Mouse (Mus musculus): ENCODE measurements at regions not wholly inside any gene's neighbourhood (a gene's known extent, or its start where the extent isn't known, plus 50 kb on each side); places are given as distances from the start of the nearest gene placed in this dataset.
A peak's percentile ranks its signal among the peaks of the same experiment; 100 is the strongest.

DNA sequence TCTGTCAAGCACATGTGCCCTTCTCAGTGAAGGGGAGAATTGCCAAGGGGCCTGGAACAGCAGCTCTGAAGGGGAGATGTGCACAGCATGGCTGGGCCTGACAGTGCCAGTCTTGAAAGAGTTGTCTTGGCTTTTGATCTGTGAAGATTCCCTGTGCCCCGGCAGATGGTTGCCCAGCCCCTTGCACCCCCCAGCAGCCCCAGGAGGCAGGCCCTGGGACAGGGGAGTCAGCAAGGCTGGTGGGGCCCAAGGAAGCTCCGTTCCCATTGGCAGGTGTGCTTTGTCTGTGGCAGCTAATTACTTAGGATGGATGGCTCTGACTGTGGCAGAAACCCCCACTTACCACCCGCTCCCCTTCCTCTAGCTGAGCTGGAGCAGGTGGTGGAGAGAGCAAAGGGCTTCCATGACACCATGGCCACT is 58.6 kb downstream of the Tspan17 start:
- Histone ChIP-seq H3K4me2 (replicated peaks) (no peak overlapping the region), H3K27me3 (replicated peaks) (0 out of 2 replicates have a peak, but pooled peaks cover 5% of the 10 kb centered on the region), H3K27ac (no peak overlapping the region), H3K9me3 (no peaks in the 10 kb centered on the region), H3K4me3 (no peak overlapping the region), H3K4me1 (peaks cover 5% of the 10 kb centered on the region; the same call in 1 of the 2 replicates), H3K9ac (no peak overlapping the region), H3K36me3 (no peaks in the 10 kb centered on the region)
- peak; percentile 44; the same call in 1 of the 2 replicates for ATAC-seq (ENCODE audit: low FRiP score, low read depth)
- WGBS: 33% methylated on average over 3 of the region's 3 CpGs

DNA sequence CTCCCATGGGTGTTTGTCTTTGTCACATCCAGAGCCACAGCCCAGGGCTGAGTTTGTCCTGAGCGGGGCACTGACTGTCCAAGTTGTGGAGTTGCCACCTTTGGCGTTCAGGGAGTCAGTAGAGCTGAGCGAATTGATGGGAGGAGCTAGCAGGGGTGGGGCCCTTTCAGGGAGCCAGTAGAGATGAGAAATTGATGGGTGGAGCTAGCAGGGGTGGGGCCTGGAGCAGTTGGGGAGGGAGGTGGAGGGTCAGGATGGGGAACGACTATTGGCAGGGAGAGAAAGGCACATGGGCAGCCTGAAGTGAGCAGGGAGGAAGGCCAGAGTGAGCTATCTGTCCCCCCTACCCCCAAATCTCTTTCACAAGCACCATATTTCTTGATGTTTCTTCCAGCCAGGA is 62.0 kb downstream of the Tspan17 start:
- H3K9me3 ChIP-seq: no peaks in the 10 kb centered on the region
- H3K27me3 ChIP-seq (replicated peaks): 0 out of 2 replicates have a peak, but pooled peaks cover 5% of the 10 kb centered on the region
- H3K27ac ChIP-seq: no peak overlapping the region
- peaks cover 15% of the 10 kb centered on the region; the same call in 1 of the 2 replicates for H3K4me1 ChIP-seq
- no peak for ATAC-seq (ENCODE audit: low FRiP score, low read depth)
- H3K4me2 ChIP-seq (replicated peaks): no peak overlapping the region
- 45% methylated on average over 4 of the region's 4 CpGs for WGBS
- no peak overlapping the region for H3K9ac ChIP-seq
- H3K36me3 ChIP-seq: no peaks in the 10 kb centered on the region
- no peak overlapping the region for H3K4me3 ChIP-seq

GRCm38 (mm10) chr13:54855333-54856238 is 66.4 kb downstream of the Tspan17 start:
- 41% methylated on average over 14 of the region's 14 CpGs for WGBS
- ATAC-seq (ENCODE audit: low FRiP score, low read depth): no peak

GRCm38 (mm10) chr13:54862931-54863330 is 73.8 kb downstream of the Tspan17 start:
- Histone ChIP-seq H3K9ac (no peak overlapping the region), H3K4me1 (no peaks in the 10 kb centered on the region), H3K27ac (no peak overlapping the region), H3K27me3 (replicated peaks) (no peaks in the 10 kb centered on the region), H3K4me3 (no peak overlapping the region), H3K36me3 (no peaks in the 10 kb centered on the region), H3K4me2 (replicated peaks) (no peak overlapping the region), H3K9me3 (no peaks in the 10 kb centered on the region)
- no peak for ATAC-seq (ENCODE audit: low FRiP score, low read depth)
- whole genome bisulfite sequencing: 91% methylated on average over 4 of the region's 4 CpGs

More at GRCm38 (mm10) chr13:54855333-54856238, 66.4 kb downstream of the Tspan17 start:
- no peaks in the 10 kb centered on the region for H3K27me3 ChIP-seq (replicated peaks)
- H3K9me3 ChIP-seq: no peaks in the 10 kb centered on the region
- H3K4me3 ChIP-seq: no peak overlapping the region
- H3K27ac ChIP-seq: no peak overlapping the region
- H3K9ac ChIP-seq: no peak overlapping the region
- peaks cover 11% of the 10 kb centered on the region; the same call in 1 of the 2 replicates for H3K4me1 ChIP-seq
- no peaks in the 10 kb centered on the region for H3K36me3 ChIP-seq
- H3K4me2 ChIP-seq (replicated peaks): no peak overlapping the region

DNA sequence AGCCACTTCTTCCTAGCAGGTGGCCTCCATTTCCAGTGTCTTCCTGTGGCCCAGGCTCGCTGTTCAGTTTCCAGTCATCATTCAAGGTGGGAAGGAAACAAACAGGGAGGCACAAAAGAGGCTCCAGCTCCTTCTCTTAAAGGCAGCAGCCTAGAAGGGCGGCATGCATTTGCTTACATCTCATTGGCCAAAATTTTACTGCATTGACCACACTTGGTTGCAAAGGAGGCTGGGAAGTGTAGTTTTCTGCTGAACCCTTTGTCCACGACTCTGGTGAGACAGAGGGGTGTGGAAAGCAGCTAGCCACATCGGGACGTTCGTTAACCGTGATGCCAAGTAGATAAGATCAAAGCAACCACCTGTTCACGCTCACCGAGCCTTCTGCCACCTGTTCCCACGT is 74.9 kb downstream of the Tspan17 start:
- 53% methylated on average over 10 of the region's 10 CpGs for WGBS
- no peaks in the 10 kb centered on the region for H3K27me3 ChIP-seq (replicated peaks)
- no peaks in the 10 kb centered on the region for H3K36me3 ChIP-seq
- H3K4me3 ChIP-seq: no peak overlapping the region
- no peaks in the 10 kb centered on the region for H3K9me3 ChIP-seq
- no peak overlapping the region; the same call in 1 of the 2 replicates for H3K4me2 ChIP-seq (replicated peaks)
- no peak overlapping the region for H3K27ac ChIP-seq
- H3K4me1 ChIP-seq: no peaks in the 10 kb centered on the region
- H3K9ac ChIP-seq: no peak overlapping the region
- ATAC-seq (ENCODE audit: low FRiP score, low read depth): peak; percentile 50; the same call in 1 of the 2 replicates

DNA sequence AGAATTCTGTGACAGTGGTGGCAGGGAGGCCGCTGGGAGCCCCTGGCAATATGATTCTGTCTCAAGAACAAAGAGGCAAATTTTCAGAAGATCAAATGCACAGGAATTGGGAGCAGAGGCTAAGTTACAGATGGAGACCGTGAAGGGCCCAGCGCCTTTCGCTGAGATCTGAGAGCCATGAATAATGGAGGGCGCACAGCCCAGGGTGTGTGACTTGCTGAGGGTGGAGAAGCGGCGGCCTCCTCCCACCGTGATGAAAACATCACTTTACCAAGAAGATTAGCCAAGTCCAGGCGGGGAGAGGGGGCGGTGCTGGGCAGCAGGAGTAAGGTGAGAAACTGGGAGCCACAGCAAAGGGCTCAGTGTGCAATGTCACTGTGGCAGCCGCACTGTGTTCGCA is 77.2 kb upstream of the Unc5a start:
- Histone ChIP-seq H3K4me2 (replicated peaks) (no peak overlapping the region), H3K4me3 (no peak overlapping the region), H3K9me3 (no peaks in the 10 kb centered on the region), H3K27me3 (replicated peaks) (peaks cover 18% of the 10 kb centered on the region), H3K4me1 (peaks cover 11% of the 10 kb centered on the region), H3K27ac (no peak overlapping the region), H3K36me3 (no peaks in the 10 kb centered on the region), H3K9ac (no peak overlapping the region)
- no peak for ATAC-seq (ENCODE audit: low FRiP score, low read depth)
- 40% methylated on average over 12 of the region's 12 CpGs for WGBS

DNA sequence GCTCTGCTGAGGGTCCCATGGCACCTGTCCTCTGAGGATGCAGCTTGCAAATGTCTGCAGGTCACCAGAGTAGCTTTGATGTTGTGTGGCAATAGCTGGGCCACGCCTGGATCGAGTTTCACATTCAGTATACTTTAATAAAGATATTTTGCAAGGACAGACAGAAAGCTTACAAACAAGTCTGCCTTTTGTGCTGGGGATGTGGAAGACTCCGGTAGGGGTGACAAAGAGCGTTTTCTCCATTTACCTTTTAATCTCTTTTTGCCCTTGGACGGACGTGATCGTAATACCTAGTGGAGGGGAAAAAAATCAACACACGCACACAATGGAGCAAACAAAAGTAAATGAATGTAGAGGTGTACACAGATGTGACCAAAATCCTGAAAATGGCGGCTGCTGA is 75.3 kb upstream of the Unc5a start:
- Histone ChIP-seq H3K27ac (no peak overlapping the region), H3K4me1 (peaks cover 11% of the 10 kb centered on the region), H3K36me3 (no peaks in the 10 kb centered on the region), H3K9me3 (no peaks in the 10 kb centered on the region), H3K27me3 (replicated peaks) (peaks cover 18% of the 10 kb centered on the region), H3K9ac (peak overlapping the region; percentile 47), H3K4me2 (replicated peaks) (peak overlapping the region; percentile 63), H3K4me3 (peak overlapping the region; percentile 9; the same call in 1 of the 2 replicates)
- 54% methylated on average over 9 of the region's 9 CpGs for WGBS
- ATAC-seq (ENCODE audit: low FRiP score, low read depth): no peak

DNA sequence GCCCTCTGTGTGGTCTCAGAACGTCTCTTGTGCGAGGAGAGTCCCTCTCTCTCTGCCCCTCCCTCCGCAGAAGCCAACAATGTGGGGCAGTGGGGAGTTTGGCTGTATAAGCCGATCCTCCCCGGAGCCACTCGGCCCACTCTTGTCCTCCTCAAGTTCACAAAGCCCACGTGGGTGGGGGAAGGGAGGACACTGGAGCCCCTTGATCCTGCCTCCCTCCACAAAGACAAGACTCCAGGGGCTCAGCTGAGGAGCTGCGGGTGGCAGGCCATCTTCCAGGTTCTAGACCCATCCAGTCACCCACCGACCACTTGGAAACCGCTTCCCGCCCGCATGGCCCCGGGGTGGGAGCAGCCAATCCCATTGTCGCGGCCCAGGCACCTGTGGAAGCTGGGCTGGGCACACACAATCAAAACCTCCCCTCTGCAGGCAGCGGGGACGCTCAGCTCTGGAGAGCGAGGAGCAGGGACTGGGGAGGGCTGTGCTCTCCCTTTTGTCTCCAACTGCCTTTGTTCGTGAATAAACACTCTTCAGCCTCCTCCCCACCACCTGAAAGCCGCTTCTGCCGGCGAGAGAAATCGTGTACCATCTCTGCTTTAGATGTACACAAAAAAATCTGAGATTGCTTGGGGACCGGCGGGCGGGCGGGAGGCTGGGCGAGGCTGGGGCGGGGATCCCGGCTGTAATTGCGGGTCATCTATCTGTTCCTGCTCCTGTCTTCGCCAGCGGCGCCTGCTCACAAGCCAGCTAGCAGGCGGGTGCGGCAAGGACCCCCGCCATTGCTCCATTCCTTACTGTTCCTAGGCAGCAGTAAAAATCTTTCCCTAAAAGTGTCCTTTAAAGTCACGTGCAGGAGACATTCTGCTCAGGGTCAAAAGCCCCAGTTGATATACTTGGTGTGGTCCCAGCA is 74.7 kb upstream of the Unc5a start:
- Histone ChIP-seq H3K4me2 (replicated peaks) (peak overlapping the region; percentile 63), H3K27me3 (replicated peaks) (peaks cover 18% of the 10 kb centered on the region), H3K9me3 (no peaks in the 10 kb centered on the region), H3K9ac (peak overlapping the region; percentile 47), H3K36me3 (no peaks in the 10 kb centered on the region), H3K27ac (peak overlapping the region; percentile 47; the same call in 1 of the 2 replicates), H3K4me1 (peaks cover 11% of the 10 kb centered on the region), H3K4me3 (peak overlapping the region; percentile 23)
- ATAC-seq (ENCODE audit: low FRiP score, low read depth): peak; percentile 67
- under 1% methylated on average over 38 of the region's 38 CpGs for WGBS

DNA sequence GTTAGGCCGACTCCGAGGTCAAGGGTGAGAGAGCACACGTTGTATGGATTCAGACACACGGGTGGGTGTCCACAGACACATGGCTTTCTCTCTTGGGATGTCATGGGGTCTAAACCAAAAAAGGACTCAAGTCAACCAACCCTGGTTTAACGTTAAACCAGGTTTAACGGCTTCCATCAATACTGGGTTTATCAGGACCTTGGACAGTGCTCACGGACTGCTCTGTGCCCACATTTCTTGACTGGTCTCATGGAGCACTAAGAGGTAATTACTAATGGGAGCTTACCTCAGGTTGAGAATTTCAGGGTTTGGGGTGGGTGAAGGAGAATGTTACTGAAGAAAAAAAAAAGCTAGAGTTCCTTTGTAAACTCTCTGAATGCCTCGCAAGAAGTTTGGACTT is 72.7 kb upstream of the Unc5a start:
- no peak overlapping the region for H3K4me3 ChIP-seq
- WGBS: 41% methylated on average over 8 of the region's 8 CpGs
- H3K36me3 ChIP-seq: no peaks in the 10 kb centered on the region
- no peak overlapping the region for H3K4me2 ChIP-seq (replicated peaks)
- ATAC-seq (ENCODE audit: low FRiP score, low read depth): no peak
- peaks cover 11% of the 10 kb centered on the region for H3K4me1 ChIP-seq
- peaks cover 18% of the 10 kb centered on the region for H3K27me3 ChIP-seq (replicated peaks)
- H3K9me3 ChIP-seq: no peaks in the 10 kb centered on the region
- H3K27ac ChIP-seq: no peak overlapping the region
- H3K9ac ChIP-seq: no peak overlapping the region

GRCm38 (mm10) chr13:54877656-54878055 is 71.6 kb upstream of the Unc5a start:
- Histone ChIP-seq H3K9me3 (no peaks in the 10 kb centered on the region), H3K9ac (no peak overlapping the region), H3K36me3 (no peaks in the 10 kb centered on the region), H3K27ac (no peak overlapping the region), H3K4me2 (replicated peaks) (no peak overlapping the region), H3K4me1 (peaks cover 11% of the 10 kb centered on the region), H3K27me3 (replicated peaks) (peaks cover 14% of the 10 kb centered on the region; the same call in 1 of the 2 replicates), H3K4me3 (no peak overlapping the region)
- no peak for ATAC-seq (ENCODE audit: low FRiP score, low read depth)
- WGBS: 83% methylated on average over 8 of the region's 8 CpGs

DNA sequence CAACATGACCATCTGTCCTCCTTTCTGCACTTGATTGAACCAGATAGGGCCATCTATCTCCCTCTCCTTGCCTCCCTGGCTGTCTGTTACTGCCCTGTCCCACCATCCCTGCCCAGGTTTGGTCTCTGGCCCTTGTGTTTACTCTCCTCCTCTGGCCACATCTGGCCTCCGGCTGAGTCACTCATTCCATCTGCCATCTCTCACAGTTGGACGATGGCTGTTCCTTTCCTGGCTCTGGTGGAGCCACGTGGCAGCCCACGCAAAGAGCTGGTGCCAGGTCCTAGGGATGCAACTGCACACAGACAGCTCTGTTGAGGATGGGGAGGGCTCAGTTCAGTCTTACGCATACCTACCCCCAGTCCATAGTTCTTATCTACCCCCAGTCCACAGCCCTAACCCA is 69.9 kb upstream of the Unc5a start:
- 79% methylated on average over 5 of the region's 5 CpGs for WGBS
- H3K27me3 ChIP-seq (replicated peaks): peaks cover 14% of the 10 kb centered on the region; the same call in 1 of the 2 replicates
- H3K4me3 ChIP-seq: no peak overlapping the region
- ATAC-seq (ENCODE audit: low FRiP score, low read depth): no peak
- H3K27ac ChIP-seq: no peak overlapping the region
- H3K4me1 ChIP-seq: peaks cover 15% of the 10 kb centered on the region
- no peaks in the 10 kb centered on the region for H3K9me3 ChIP-seq
- H3K9ac ChIP-seq: no peak overlapping the region
- H3K4me2 ChIP-seq (replicated peaks): no peak overlapping the region
- H3K36me3 ChIP-seq: no peaks in the 10 kb centered on the region

- Histone ChIP-seq H3K27ac (no peak overlapping the region), H3K9me3 (no peaks in the 10 kb centered on the region), H3K4me3 (no peak overlapping the region), H3K27me3 (replicated peaks) (peaks cover 12% of the 10 kb centered on the region; the same call in 1 of the 2 replicates), H3K36me3 (no peaks in the 10 kb centered on the region), H3K4me2 (replicated peaks) (no peak overlapping the region), H3K9ac (no peak overlapping the region), H3K4me1 (peaks cover 16% of the 10 kb centered on the region)
- no peak for ATAC-seq (ENCODE audit: low FRiP score, low read depth)
- WGBS: 43% methylated on average over 2 of the region's 2 CpGs
Measured at GRCm38 (mm10) chr13:54880204-54880603, 69.0 kb upstream of the Unc5a start.

Data from neural tube, embryonic 12.5 days (tissue).